Mouse (Mus musculus) central nervous system, embryonic 11.5 days (tissue): ENCODE measurements around the gene Gadd45g. TPM values are rescaled to one million over a fixed set of nuclear protein-coding genes. Genes with fewer than 3 reads are reported as not detected.

Source experiments
- polyA plus RNA-seq: library from polyadenylated mRNA; depleted of rRNA; stranded (reverse); fragments of >200 nt; gene quantifications from 2 replicates; pipeline ENCODE4 v1.2.3, GENCODE M21; 2012; rRNA removed

The Gadd45g gene
- 122 and 386 TPM in 2 replicates for polyA plus RNA-seq

DNA sequence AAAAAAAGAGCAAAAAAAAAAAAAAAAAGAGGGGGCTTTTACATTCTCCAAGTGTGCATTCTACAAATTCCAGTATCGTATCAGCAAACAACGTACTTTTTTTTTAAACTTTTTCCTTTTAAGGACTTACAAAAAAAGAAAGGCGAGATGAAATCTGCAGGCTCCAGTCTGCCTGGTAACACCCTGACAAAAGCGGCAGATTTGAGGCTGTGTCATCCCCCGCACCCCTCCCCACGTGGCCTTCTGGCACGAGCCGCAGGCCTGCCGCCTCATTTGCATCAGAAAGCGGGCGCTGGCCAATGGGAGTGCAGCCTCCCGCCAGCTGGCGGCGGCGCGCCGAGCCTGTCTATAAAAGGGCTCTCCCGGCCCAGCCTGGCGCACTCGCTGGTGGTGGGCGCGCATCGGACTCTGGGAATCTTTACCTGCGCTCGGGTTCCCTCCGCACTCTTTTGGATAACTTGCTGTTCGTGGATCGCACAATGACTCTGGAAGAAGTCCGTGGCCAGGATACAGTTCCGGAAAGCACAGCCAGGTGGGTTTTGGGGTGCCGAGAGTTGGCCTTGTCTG lies at the start of gene Gadd45g:
Gene Gadd45g, plus strand, starts transcription at position 378 of the 567 bp plus-strand sequence.

Other genes with a start within 250 kb of the Gadd45g start
- gene Cks2, start 201.4 kb upstream of the Gadd45g start, polyA plus RNA-seq: 94.6 and 228 TPM in 2 replicates
- gene Secisbp2, start 195.0 kb upstream of the Gadd45g start, polyA plus RNA-seq: 30.8 and 33.7 TPM in 2 replicates
- gene Sema4d, start 52.9 kb upstream of the Gadd45g start, polyA plus RNA-seq: 7.1 and 7.5 TPM in 2 replicates